Mouse (Mus musculus) fat pad, adult 2 months (tissue): ENCODE results near the gene Enox2.

Experiments used
- DNase-seq: peaks from one replicate; pipeline ENCODE4 v3.0.0-alpha.2; 2011; ENCODE audit warnings: low read depth, low spot score; ENCODE audit errors: extremely low read depth

Gene Enox2

DNA sequence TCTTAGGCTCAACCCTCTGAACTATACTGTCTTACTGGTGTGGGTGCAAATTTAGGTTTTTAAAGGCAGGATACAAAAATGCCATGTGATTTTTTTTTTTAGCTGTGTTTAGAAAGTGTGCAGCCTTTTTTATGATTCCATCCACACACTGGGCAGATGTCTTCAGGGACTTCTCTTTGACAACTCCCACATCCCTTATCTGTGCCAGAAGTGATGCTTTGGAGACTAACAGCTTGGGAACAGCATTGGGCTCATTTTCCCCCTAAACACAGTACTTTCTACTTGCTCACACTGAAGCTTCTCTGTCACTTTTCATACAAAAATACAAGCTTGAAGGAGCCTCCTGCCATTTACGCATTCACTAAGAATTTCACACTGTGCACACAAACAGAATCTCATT lies 282.4 kb downstream of the Enox2 start:
- DNase-seq: no peak

DNA sequence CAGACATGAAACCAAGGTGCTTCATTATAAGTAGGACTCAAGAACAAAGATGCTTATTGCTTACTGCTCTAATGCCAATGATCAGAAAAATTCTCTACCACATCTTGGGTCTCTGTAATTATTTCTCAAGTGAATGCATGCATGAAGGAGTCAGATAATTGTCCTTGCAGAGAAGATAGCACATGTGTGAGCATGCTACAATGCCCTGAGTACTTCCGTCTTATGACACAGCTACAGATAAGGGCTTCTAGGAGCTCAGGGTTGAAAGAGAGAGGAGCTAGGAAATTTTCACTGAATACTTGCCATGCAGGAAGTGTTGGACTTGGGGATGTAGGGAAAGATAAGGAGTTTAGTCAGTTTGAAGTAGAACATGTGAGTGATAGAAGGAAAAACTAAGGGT lies 285.2 kb downstream of the Enox2 start:
- no peak for DNase-seq

DNA sequence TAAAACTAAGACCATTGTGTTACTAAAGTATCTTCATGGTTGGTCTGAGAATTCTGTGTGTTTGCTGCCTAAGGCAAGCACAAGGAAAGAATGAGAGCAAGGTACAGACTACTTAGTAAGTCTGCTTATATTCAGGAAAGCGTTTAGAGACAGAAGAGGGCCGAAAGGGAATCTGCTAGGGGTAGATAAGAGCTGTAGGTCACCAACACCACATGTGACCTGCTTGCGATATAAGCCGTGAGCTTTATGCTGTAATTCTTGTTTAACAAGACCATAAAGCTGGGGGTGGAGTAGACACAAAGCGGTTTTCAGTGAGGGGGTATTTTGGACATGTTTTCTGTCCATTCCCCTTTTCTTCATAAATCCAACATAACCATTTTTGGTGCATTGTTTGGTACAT lies 302.4 kb downstream of the Enox2 start:
- DNase-seq: no peak

- no peak for DNase-seq
Observed at GRCm38 (mm10) chrX:48984451-48984850, 303.6 kb downstream of the Enox2 start.
